Comparison of ENCODE assay signal across 8 mouse cellular contexts in the genomic region with DNA sequence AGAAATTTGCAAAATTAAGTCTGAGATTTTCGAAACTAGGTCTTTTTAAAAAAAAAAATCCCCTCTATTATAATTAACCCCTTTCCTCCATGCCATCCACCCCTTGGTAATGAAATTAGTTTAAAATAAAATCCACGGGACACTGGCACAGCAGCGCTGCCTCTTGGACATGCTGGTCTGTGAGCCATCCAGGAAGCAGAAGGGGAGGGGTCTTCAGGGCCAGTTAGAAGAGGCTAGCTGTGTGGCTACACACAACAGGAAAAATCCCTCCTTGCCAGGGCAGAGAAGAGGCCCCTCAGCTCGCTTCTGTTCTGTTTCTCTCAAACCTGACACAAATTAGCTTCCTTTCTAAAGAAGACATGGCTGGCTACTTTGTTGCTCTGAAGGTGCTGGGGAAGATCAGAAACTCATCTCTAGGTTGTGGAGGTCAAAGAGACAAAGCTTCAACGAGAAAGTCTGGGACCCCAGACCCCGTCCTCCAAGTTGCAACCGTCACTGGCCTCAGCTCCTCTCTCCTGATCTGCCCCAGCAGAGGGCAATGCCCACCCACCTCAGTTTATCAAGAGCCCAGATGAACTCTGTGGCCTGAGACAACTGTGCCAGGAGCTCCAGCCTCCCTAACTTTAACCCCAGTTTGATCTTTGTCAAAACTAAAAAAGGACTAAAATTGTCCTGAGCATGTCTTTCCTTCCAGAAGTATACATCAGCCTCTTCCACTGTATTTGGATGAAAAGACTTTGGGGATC.
A peak's percentile ranks its signal among the peaks of the same experiment; 100 is the strongest.
DNase-seq lines count a peak whose midpoint lies in the region; ATAC-seq and TF ChIP-seq lines count a peak whose summit lies in the region.

No protein-coding gene starts in this region.

- WGBS in heart, adult 2 months, result 46% methylated on average over 7 of the region's 7 CpGs
- 36% methylated on average over 7 of the region's 7 CpGs for WGBS in heart, embryonic 11.5 days (ENCODE audit: insufficient replicate concordance)
- 36% methylated on average over 7 of the region's 7 CpGs for WGBS in limb, embryonic 14.5 days
- WGBS in stomach, postnatal 0 days, result 58% methylated on average over 7 of the region's 7 CpGs

- DNase-seq in heart, adult 2 months, result no peak
- no peak for DNase-seq in heart, postnatal 25 days (ENCODE audit: low spot score)
- DNase-seq in MEL (ENCODE audit: low read depth, low spot score), result no peak
- DNase-seq in limb, embryonic 14.5 days (ENCODE audit: low spot score), result no peak
- no peak for DNase-seq in stomach, postnatal 0 days (ENCODE audit: low spot score)
- DNase-seq in layer of hippocampus, postnatal 10 days (ENCODE audit: low spot score in 2 of 2), result no peak
- DNase-seq in adrenal gland, postnatal 10 days, result no peak

- H3K9me3 ChIP-seq in MEL (replicated peaks; ENCODE audit: insufficient read depth, low read length), result no peaks in the 10 kb centered on the region
- no peaks in the 10 kb centered on the region for H3K9me3 ChIP-seq in heart, embryonic 11.5 days (replicated peaks; ENCODE audit: control insufficient read depth, low read length)
- H3K9me3 ChIP-seq in limb, embryonic 14.5 days (ENCODE audit: control insufficient read depth, low read length), result no peaks in the 10 kb centered on the region
- no peaks in the 10 kb centered on the region for H3K9me3 ChIP-seq in stomach, postnatal 0 days (ENCODE audit: control insufficient read depth, low read length)

- TF ChIP-seq RAD21 in MEL (IDR thresholded peaks at IDR 0.05; ENCODE audit: low read depth, low read length), result peak; percentile 57

- H3K27ac ChIP-seq in heart, adult 2 months, result peak overlapping the region; percentile 66
- no peak overlapping the region for H3K27ac ChIP-seq in MEL (ENCODE audit: control insufficient read depth, low read depth, low read length)
- H3K27ac ChIP-seq in heart, embryonic 11.5 days (ENCODE audit: low read depth, low read length), result peak overlapping the region; percentile 85
- H3K27ac ChIP-seq in limb, embryonic 14.5 days (replicated peaks; ENCODE audit: low read depth, low read length), result peak overlapping the region; percentile 44; the same call in 1 of the 2 replicates
- H3K27ac ChIP-seq in stomach, postnatal 0 days (replicated peaks), result peak overlapping the region; percentile 25; the same call in 1 of the 2 replicates

- ATAC-seq in heart, embryonic 11.5 days (replicated peaks; ENCODE audit: insufficient number of reproducible peaks, low FRiP score, low TSS enrichment), result 0 out of 2 replicates have a peak, but pooled peaks have one; percentile 52
- no peak for ATAC-seq in limb, embryonic 14.5 days (ENCODE audit: low FRiP score, low read depth)
- no peak for ATAC-seq in stomach, postnatal 0 days (ENCODE audit: low FRiP score, low TSS enrichment)

- TF ChIP-seq EP300 in heart, adult 2 months (IDR thresholded peaks at IDR 0.05; ENCODE audit: insufficient read depth, low read depth, low read length), result no peak
- no peak for TF ChIP-seq EP300 in MEL (IDR thresholded peaks at IDR 0.05; ENCODE audit: low read depth in 1 of 2, low read length in 2 of 2)
- no peak for TF ChIP-seq EP300 in stomach, postnatal 0 days (optimal IDR thresholded peaks at IDR 0.05)

- peaks cover 10% of the 10 kb centered on the region for H3K4me1 ChIP-seq in heart, adult 2 months (ENCODE audit: control insufficient read depth, insufficient read depth, low read length)
- peaks cover 4 to 22% of the 10 kb centered on the region in 2 experiments for H3K4me1 ChIP-seq in MEL (ENCODE audit: control insufficient read depth in 1 of 2, insufficient read depth in 2 of 2, low read length in 2 of 2)
- peaks cover 16% of the 10 kb centered on the region for H3K4me1 ChIP-seq in heart, embryonic 11.5 days (ENCODE audit: control insufficient read depth, insufficient read depth, low read length)
- H3K4me1 ChIP-seq in limb, embryonic 14.5 days (ENCODE audit: control insufficient read depth, insufficient read depth, low read length), result peaks cover 25% of the 10 kb centered on the region
- peaks cover 3% of the 10 kb centered on the region for H3K4me1 ChIP-seq in stomach, postnatal 0 days (replicated peaks; ENCODE audit: control insufficient read depth, insufficient read depth)

- intact Hi-C loops in heart, adult 2 months (cut with DNase I), result loop anchor here (2.0 to 5.0 kb wide), 5 partner anchors 43 to 321 kb away; partner anchors contain the start of genes Peli1 and Vps54
- intact Hi-C loops in heart, postnatal 25 days (cut with DNase I), result loop anchor here (2.0 to 5.0 kb wide), 5 partner anchors 41 to 263 kb away; partner anchors contain the start of gene Peli1

- peak; percentile 47 for TF ChIP-seq CTCF in heart, adult 2 months (IDR thresholded peaks at IDR 0.05)
- TF ChIP-seq CTCF in MEL (IDR thresholded peaks at IDR 0.05 in 2 of 3, conservative IDR thresholded peaks at IDR 0.05 in 1 of 3; ENCODE audit: control insufficient read depth in 1 of 3, insufficient read depth in 1 of 3, low read depth in 2 of 3, low read length in 3 of 3, poor library complexity in 1 of 3, severe bottlenecking in 1 of 3), result peak in 2 of 3 experiments; percentile 44 to 64; a peak in 4 of 6 replicates
- TF ChIP-seq CTCF in stomach, postnatal 0 days (IDR thresholded peaks at IDR 0.05; ENCODE audit: low read depth), result peak; percentile 66

- TF ChIP-seq POLR2A in heart, adult 2 months (IDR thresholded peaks at IDR 0.05; ENCODE audit: insufficient read depth, low read depth, low read length), result no peak
- no peak for TF ChIP-seq POLR2A in MEL (IDR thresholded peaks at IDR 0.05; ENCODE audit: control insufficient read depth in 1 of 2, insufficient read depth in 1 of 2, low read depth in 1 of 2, low read length in 2 of 2, poor library complexity in 1 of 2)
- TF ChIP-seq POLR2A in limb, embryonic 14.5 days (IDR thresholded peaks at IDR 0.05; ENCODE audit: borderline replicate concordance, extremely low read depth, insufficient read depth, insufficient read length), result no peak

- H3K4me2 ChIP-seq in heart, embryonic 11.5 days, result peak overlapping the region; percentile 4; the same call in 1 of the 2 replicates
- H3K4me2 ChIP-seq in limb, embryonic 14.5 days (replicated peaks; ENCODE audit: low read depth, low read length, severe bottlenecking), result no peak overlapping the region
- H3K4me2 ChIP-seq in stomach, postnatal 0 days (replicated peaks; ENCODE audit: low read depth), result no peak overlapping the region

- no peaks in the 10 kb centered on the region for H3K27me3 ChIP-seq in heart, adult 2 months (ENCODE audit: control insufficient read depth, insufficient read depth, low read length)
- no peaks in the 10 kb centered on the region for H3K27me3 ChIP-seq in MEL (ENCODE audit: control insufficient read depth in 1 of 2, insufficient read depth in 2 of 2, low read length in 2 of 2)
- no peaks in the 10 kb centered on the region for H3K27me3 ChIP-seq in heart, embryonic 11.5 days (ENCODE audit: control insufficient read depth, insufficient read depth, low read length)
- H3K27me3 ChIP-seq in limb, embryonic 14.5 days (ENCODE audit: control insufficient read depth, insufficient read depth, low read length), result no peaks in the 10 kb centered on the region
- H3K27me3 ChIP-seq in stomach, postnatal 0 days (ENCODE audit: control insufficient read depth, insufficient read depth, low read length), result no peaks in the 10 kb centered on the region

- no peaks in the 10 kb centered on the region for H3K79me2 ChIP-seq in heart, adult 2 months (replicated peaks; ENCODE audit: control insufficient read depth, insufficient read depth, low read length)
- H3K79me2 ChIP-seq in MEL (ENCODE audit: control insufficient read depth, insufficient read depth, low read length, poor library complexity), result no peaks in the 10 kb centered on the region

- no peak overlapping the region for H3K9ac ChIP-seq in heart, adult 2 months (ENCODE audit: low read depth, low read length)
- H3K9ac ChIP-seq in MEL (ENCODE audit: control insufficient read depth, low read depth, low read length, poor library complexity, severe bottlenecking), result peak overlapping the region; percentile 6; the same call in 1 of the 2 replicates
- H3K9ac ChIP-seq in heart, embryonic 11.5 days (ENCODE audit: low read depth, low read length), result no peak overlapping the region; the same call in 1 of the 2 replicates
- H3K9ac ChIP-seq in limb, embryonic 14.5 days (ENCODE audit: low read depth, low read length, severe bottlenecking), result no peak overlapping the region
- no peak overlapping the region for H3K9ac ChIP-seq in stomach, postnatal 0 days (ENCODE audit: low read length)

- H3K4me3 ChIP-seq in heart, adult 2 months, result no peak overlapping the region
- H3K4me3 ChIP-seq in MEL (ENCODE audit: control insufficient read depth in 1 of 2, insufficient read depth in 1 of 2, low read depth in 2 of 2, low read length in 2 of 2), result peak overlapping the region; percentile 15 to 29
- no peak overlapping the region for H3K4me3 ChIP-seq in heart, embryonic 11.5 days (ENCODE audit: low read depth, low read length)
- H3K4me3 ChIP-seq in limb, embryonic 14.5 days (replicated peaks; ENCODE audit: low read length), result no peak overlapping the region
- H3K4me3 ChIP-seq in stomach, postnatal 0 days (ENCODE audit: low read depth, low read length), result no peak overlapping the region

- H3K36me3 ChIP-seq in heart, adult 2 months (ENCODE audit: control insufficient read depth, insufficient read depth, low read length), result no peaks in the 10 kb centered on the region
- peaks cover 0 to 18% of the 10 kb centered on the region in 2 experiments; a peak in 2 of 4 replicates for H3K36me3 ChIP-seq in MEL (ENCODE audit: control insufficient read depth in 1 of 2, insufficient read depth in 2 of 2, low read length in 2 of 2)
- no peaks in the 10 kb centered on the region for H3K36me3 ChIP-seq in heart, embryonic 11.5 days (ENCODE audit: control insufficient read depth, insufficient read depth, low read length)
- H3K36me3 ChIP-seq in limb, embryonic 14.5 days (ENCODE audit: control insufficient read depth, insufficient read depth, low read length), result no peaks in the 10 kb centered on the region
- H3K36me3 ChIP-seq in stomach, postnatal 0 days (ENCODE audit: control insufficient read depth, insufficient read depth, low read length), result no peaks in the 10 kb centered on the region

TF ChIP-seq in MEL, 35 proteins besides CTCF, POLR2A, EP300 and RAD21 (continues in another document):
- TF ChIP-seq ZC3H11A (IDR thresholded peaks at IDR 0.05; ENCODE audit: low read depth, low read length) (peak; percentile 62), RCOR1 (IDR thresholded peaks at IDR 0.05; ENCODE audit: low read depth, low read length) (no peak), UBTF (IDR thresholded peaks at IDR 0.05; ENCODE audit: borderline replicate concordance, insufficient read depth, low read depth, low read length) (no peak), KAT2A (conservative IDR thresholded peaks at IDR 0.05; ENCODE audit: low read depth, low read length) (no peak), MAZ (IDR thresholded peaks at IDR 0.05; ENCODE audit: low read depth, low read length) (no peak), HCFC1 (IDR thresholded peaks at IDR 0.05; ENCODE audit: low read depth, low read length) (0 out of 2 replicates have a peak, but pooled peaks have one; percentile 34), GABPA (IDR thresholded peaks at IDR 0.05; ENCODE audit: low read depth, low read length) (no peak), NELFE (IDR thresholded peaks at IDR 0.05; ENCODE audit: low read depth, low read length) (peak; percentile 25; the same call in 1 of the 2 replicates), SMC3 (IDR thresholded peaks at IDR 0.05; ENCODE audit: low read depth, low read length) (peak; percentile 58)

Comparison
In these comparisons a context has a peak if more than half of its experiments do, and no peak if none do; other contexts are left out.
1. H3K4me3 ChIP-seq: peak in MEL (2 of 2); none in heart, adult 2 months (single experiment), heart, embryonic 11.5 days (single experiment), limb, embryonic 14.5 days (single experiment) and stomach, postnatal 0 days (single experiment).
2. Peak in every context shown above with its lines, with median percentiles within 50 percentile points of each other: CTCF ChIP-seq.